Comparison of ENCODE assay signal across 8 mouse cellular contexts in the genomic region with DNA sequence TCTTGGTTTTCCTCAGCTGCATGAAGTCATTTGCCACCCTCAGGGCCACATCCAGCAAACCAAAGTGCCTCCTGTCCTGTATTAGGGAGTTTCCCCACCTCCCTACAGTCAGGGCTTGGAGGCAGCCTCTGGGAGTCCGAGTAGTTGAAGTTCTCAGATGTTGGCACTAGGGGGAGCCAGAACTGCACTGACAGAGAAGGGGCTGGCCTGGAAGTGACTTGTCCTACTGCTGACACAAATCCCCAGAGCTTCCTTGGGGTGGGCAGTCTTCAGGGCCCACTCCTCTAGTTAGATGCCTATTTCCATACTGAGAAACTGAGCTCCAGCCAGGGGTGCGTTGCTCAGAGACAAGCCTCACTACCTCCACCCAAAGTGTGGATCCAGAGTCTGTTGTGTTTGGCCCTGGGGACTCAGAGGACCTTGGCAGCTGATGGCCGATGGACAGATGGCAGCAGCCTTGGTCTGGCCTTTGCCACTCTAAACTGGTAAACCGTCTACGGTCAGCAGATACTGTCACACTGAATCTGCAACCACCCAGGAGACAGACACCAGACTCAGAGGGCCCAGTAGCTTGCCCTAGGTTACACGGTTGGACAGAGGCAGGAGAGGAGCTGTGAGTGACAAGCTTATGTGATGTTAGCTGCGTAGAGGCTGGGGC. TPM values are rescaled to one million over a fixed set of nuclear protein-coding genes. Genes with fewer than 3 reads are reported as not detected.
DNase-seq lines count a peak whose midpoint lies in the region; ATAC-seq and TF ChIP-seq lines count a peak whose summit lies in the region.

No protein-coding gene starts in this region.

- no peaks in the 10 kb centered on the region for H3K79me2 ChIP-seq in liver, adult 2 months (ENCODE audit: control insufficient read depth, insufficient read depth, low read length)

- H3K9ac ChIP-seq in embryonic facial prominence, embryonic 11.5 days (replicated peaks; ENCODE audit: low read length) = no peak overlapping the region
- no peak overlapping the region for H3K9ac ChIP-seq in heart, embryonic 11.5 days (ENCODE audit: low read depth, low read length)
- H3K9ac ChIP-seq in kidney, embryonic 14.5 days (ENCODE audit: low read depth, low read length) = no peak overlapping the region
- no peak overlapping the region for H3K9ac ChIP-seq in liver, adult 2 months (ENCODE audit: low read depth, low read length)

- no peak for TF ChIP-seq POLR2A in liver, adult 2 months (IDR thresholded peaks at IDR 0.05; ENCODE audit: extremely low read depth, insufficient read depth, low read length)
- no peak for TF ChIP-seq POLR2A in testis, adult 2 months (IDR thresholded peaks at IDR 0.05; ENCODE audit: control insufficient read depth, low read depth, low read length)

- H3K4me1 ChIP-seq in embryonic facial prominence, embryonic 11.5 days (ENCODE audit: control insufficient read depth, insufficient read depth, low read length) = peaks cover 5% of the 10 kb centered on the region; the same call in 1 of the 2 replicates
- H3K4me1 ChIP-seq in heart, embryonic 11.5 days (ENCODE audit: control insufficient read depth, insufficient read depth, low read length) = peaks cover 35% of the 10 kb centered on the region
- H3K4me1 ChIP-seq in kidney, embryonic 14.5 days (ENCODE audit: control insufficient read depth, insufficient read depth, low read length) = peaks cover 25% of the 10 kb centered on the region
- no peaks in the 10 kb centered on the region; the same call in 1 of the 2 replicates for H3K4me1 ChIP-seq in liver, adult 2 months (ENCODE audit: control insufficient read depth, insufficient read depth, low read length)
- peaks cover 13% of the 10 kb centered on the region for H3K4me1 ChIP-seq in testis, adult 2 months (ENCODE audit: control insufficient read depth, insufficient read depth, low read length)

- no peaks in the 10 kb centered on the region for H3K9me3 ChIP-seq in embryonic facial prominence, embryonic 11.5 days (replicated peaks; ENCODE audit: control insufficient read depth, low read length)
- no peaks in the 10 kb centered on the region for H3K9me3 ChIP-seq in heart, embryonic 11.5 days (replicated peaks; ENCODE audit: control insufficient read depth, low read length)
- no peaks in the 10 kb centered on the region for H3K9me3 ChIP-seq in kidney, embryonic 14.5 days (ENCODE audit: control insufficient read depth, low read length)

- no peak overlapping the region for H3K4me3 ChIP-seq in embryonic facial prominence, embryonic 11.5 days (ENCODE audit: low read depth, low read length)
- no peak overlapping the region for H3K4me3 ChIP-seq in heart, embryonic 11.5 days (ENCODE audit: low read depth, low read length)
- H3K4me3 ChIP-seq in kidney, embryonic 14.5 days (ENCODE audit: low read length) = no peak overlapping the region
- no peak overlapping the region for H3K4me3 ChIP-seq in liver, adult 2 months (ENCODE audit: insufficient read depth, low read depth, low read length)
- H3K4me3 ChIP-seq in testis, adult 2 months (ENCODE audit: control insufficient read depth, low read depth, low read length) = no peak overlapping the region

- DNase-seq in CD8-positive naive resting alpha-beta T cell, adult 2 months (ENCODE audit: low read depth in 2 of 2, low spot score in 2 of 2) = peak; percentile 74 to 84
- DNase-seq in adrenal gland, postnatal 25 days = peak; percentile 73
- DNase-seq in embryonic facial prominence, embryonic 11.5 days (ENCODE audit: low spot score) = peak; percentile 86
- DNase-seq in liver, adult 2 months (ENCODE audit: extremely low read depth, low read depth, low spot score) = peak; percentile 55
- peak; percentile 88 for DNase-seq in naive thymus-derived CD4-positive, alpha-beta T cell, adult 2 months (ENCODE audit: low read depth)

- H3K27me3 ChIP-seq in embryonic facial prominence, embryonic 11.5 days (ENCODE audit: control insufficient read depth, insufficient read depth, low read length) = no peaks in the 10 kb centered on the region
- H3K27me3 ChIP-seq in heart, embryonic 11.5 days (ENCODE audit: control insufficient read depth, insufficient read depth, low read length) = no peaks in the 10 kb centered on the region
- no peaks in the 10 kb centered on the region for H3K27me3 ChIP-seq in kidney, embryonic 14.5 days (ENCODE audit: control insufficient read depth, insufficient read depth, low read length)
- no peaks in the 10 kb centered on the region for H3K27me3 ChIP-seq in liver, adult 2 months (ENCODE audit: control insufficient read depth, insufficient read depth, low read length)
- H3K27me3 ChIP-seq in testis, adult 2 months (ENCODE audit: control insufficient read depth, insufficient read depth, low read length) = no peaks in the 10 kb centered on the region

- no peak overlapping the region for H3K4me2 ChIP-seq in embryonic facial prominence, embryonic 11.5 days (ENCODE audit: low read depth, low read length)
- H3K4me2 ChIP-seq in heart, embryonic 11.5 days = no peak overlapping the region
- no peak overlapping the region for H3K4me2 ChIP-seq in kidney, embryonic 14.5 days (replicated peaks; ENCODE audit: low read depth, low read length)

- H3K27ac ChIP-seq in embryonic facial prominence, embryonic 11.5 days (replicated peaks; ENCODE audit: low read depth, low read length) = no peak overlapping the region
- H3K27ac ChIP-seq in heart, embryonic 11.5 days (ENCODE audit: low read depth, low read length) = peak overlapping the region; percentile 32
- no peak overlapping the region for H3K27ac ChIP-seq in kidney, embryonic 14.5 days (ENCODE audit: low read depth, low read length)
- H3K27ac ChIP-seq in liver, adult 2 months (replicated peaks; ENCODE audit: insufficient read depth, low read depth, low read length) = no peak overlapping the region
- H3K27ac ChIP-seq in testis, adult 2 months (ENCODE audit: control insufficient read depth, insufficient read depth, low read depth, low read length) = no peak overlapping the region

- 54% methylated on average over 7 of the region's 7 CpGs for WGBS in embryonic facial prominence, embryonic 11.5 days
- 42% methylated on average over 7 of the region's 7 CpGs for WGBS in heart, embryonic 11.5 days (ENCODE audit: insufficient replicate concordance)
- 51% methylated on average over 7 of the region's 7 CpGs for WGBS in kidney, embryonic 14.5 days
- 34% methylated on average over 7 of the region's 7 CpGs for WGBS in liver, adult 2 months

- TF ChIP-seq CTCF in liver, adult 2 months (IDR thresholded peaks at IDR 0.05; ENCODE audit: low read depth, low read length) = peak; percentile 92
- peak; percentile 85; the same call in 1 of the 2 replicates for TF ChIP-seq CTCF in testis, adult 2 months (IDR thresholded peaks at IDR 0.05; ENCODE audit: control insufficient read depth, insufficient read depth, insufficient replicate concordance, low read depth, low read length)

- no peaks in the 10 kb centered on the region for H3K36me3 ChIP-seq in embryonic facial prominence, embryonic 11.5 days (replicated peaks; ENCODE audit: control insufficient read depth, insufficient read depth, low read depth, low read length)
- H3K36me3 ChIP-seq in heart, embryonic 11.5 days (ENCODE audit: control insufficient read depth, insufficient read depth, low read length) = 0 out of 2 replicates have a peak, but pooled peaks cover 4% of the 10 kb centered on the region
- no peaks in the 10 kb centered on the region for H3K36me3 ChIP-seq in kidney, embryonic 14.5 days (ENCODE audit: control insufficient read depth, insufficient read depth, low read length)
- H3K36me3 ChIP-seq in liver, adult 2 months (ENCODE audit: control insufficient read depth, insufficient read depth, low read length) = no peaks in the 10 kb centered on the region
- H3K36me3 ChIP-seq in testis, adult 2 months (ENCODE audit: control insufficient read depth, insufficient read depth, low read length) = no peaks in the 10 kb centered on the region

- no peak for ATAC-seq in embryonic facial prominence, embryonic 11.5 days (replicated peaks; ENCODE audit: insufficient number of reproducible peaks, low FRiP score, low TSS enrichment, low read depth)
- ATAC-seq in heart, embryonic 11.5 days (replicated peaks; ENCODE audit: insufficient number of reproducible peaks, low FRiP score, low TSS enrichment) = 0 out of 2 replicates have a peak, but pooled peaks have one; percentile 18
- ATAC-seq in kidney, embryonic 14.5 days (ENCODE audit: low FRiP score, low TSS enrichment) = peak; percentile 61

RNA-seq across cellular contexts. Expression of a gene that starts 10.3 kb away (rescaled TPM):
- total RNA-seq in adrenal gland, postnatal 25 days (2021) = 43.4 and 61.9 TPM in 2 replicates
- polyA plus RNA-seq in embryonic facial prominence, embryonic 11.5 days (2014; fragmentation: Nextera tagmentation; extraction: Ambion mirVana) = 13.7 and 16.6 TPM in 2 replicates
- 212 and 221 TPM in 2 replicates for polyA plus RNA-seq in heart, embryonic 11.5 days (2014; fragmentation: Nextera tagmentation; extraction: Ambion mirVana)
- polyA plus RNA-seq in kidney, embryonic 14.5 days (2014; fragmentation: Nextera tagmentation; extraction: Ambion mirVana) = 22.1 and 25.5 TPM in 2 replicates
- 0.47 and 1.4 TPM in 2 replicates for total RNA-seq in liver, adult 2 months (2014; rRNA removed)
- polyA plus RNA-seq in liver, adult 2 months (2012; rRNA removed) = 0.26 and 0.34 TPM in 2 replicates
- polyA plus RNA-seq in testis, adult 2 months (2012; rRNA removed) = 172 and 177 TPM in 2 replicates

RNA-seq across cellular contexts. Expression of a gene that starts 14.5 kb away (rescaled TPM):
- 105 and 106 TPM in 2 replicates for total RNA-seq in adrenal gland, postnatal 25 days (2021)
- polyA plus RNA-seq in embryonic facial prominence, embryonic 11.5 days (2014; fragmentation: Nextera tagmentation; extraction: Ambion mirVana) = 19.2 and 22.6 TPM in 2 replicates
- polyA plus RNA-seq in heart, embryonic 11.5 days (2014; fragmentation: Nextera tagmentation; extraction: Ambion mirVana) = 113 and 127 TPM in 2 replicates
- polyA plus RNA-seq in kidney, embryonic 14.5 days (2014; fragmentation: Nextera tagmentation; extraction: Ambion mirVana) = 34.1 and 55.9 TPM in 2 replicates
- total RNA-seq in liver, adult 2 months (2014; rRNA removed) = 14.2 and 25.9 TPM in 2 replicates
- 55.0 and 70.8 TPM in 2 replicates for polyA plus RNA-seq in liver, adult 2 months (2012; rRNA removed)
- 6.5 and 7.9 TPM in 2 replicates for polyA plus RNA-seq in testis, adult 2 months (2012; rRNA removed)

RNA-seq across cellular contexts. Expression of a gene that starts 32.4 kb away (rescaled TPM):
- total RNA-seq in adrenal gland, postnatal 25 days (2021) = 48.4 and 56.0 TPM in 2 replicates
- polyA plus RNA-seq in embryonic facial prominence, embryonic 11.5 days (2014; fragmentation: Nextera tagmentation; extraction: Ambion mirVana) = 6.3 and 6.8 TPM in 2 replicates
- polyA plus RNA-seq in heart, embryonic 11.5 days (2014; fragmentation: Nextera tagmentation; extraction: Ambion mirVana) = 8.3 and 9.3 TPM in 2 replicates
- polyA plus RNA-seq in kidney, embryonic 14.5 days (2014; fragmentation: Nextera tagmentation; extraction: Ambion mirVana) = 7.0 and 8.7 TPM in 2 replicates
- 38.0 and 45.6 TPM in 2 replicates for total RNA-seq in liver, adult 2 months (2014; rRNA removed)
- polyA plus RNA-seq in liver, adult 2 months (2012; rRNA removed) = 90.0 and 134 TPM in 2 replicates
- 17.6 and 24.7 TPM in 2 replicates for polyA plus RNA-seq in testis, adult 2 months (2012; rRNA removed)

RNA-seq across cellular contexts. Expression of a gene that starts 45.0 kb away (rescaled TPM):
- 8.8 and 9.4 TPM in 2 replicates for total RNA-seq in adrenal gland, postnatal 25 days (2021)
- polyA plus RNA-seq in embryonic facial prominence, embryonic 11.5 days (2014; fragmentation: Nextera tagmentation; extraction: Ambion mirVana) = 20.3 and 22.8 TPM in 2 replicates
- 32.9 and 40.9 TPM in 2 replicates for polyA plus RNA-seq in heart, embryonic 11.5 days (2014; fragmentation: Nextera tagmentation; extraction: Ambion mirVana)
- 15.6 and 20.0 TPM in 2 replicates for polyA plus RNA-seq in kidney, embryonic 14.5 days (2014; fragmentation: Nextera tagmentation; extraction: Ambion mirVana)
- 0.74 and 1.2 TPM in 2 replicates for total RNA-seq in liver, adult 2 months (2014; rRNA removed)
- polyA plus RNA-seq in liver, adult 2 months (2012; rRNA removed) = 2.2 and 2.5 TPM in 2 replicates
- 1.4 and 1.6 TPM in 2 replicates for polyA plus RNA-seq in testis, adult 2 months (2012; rRNA removed)

RNA-seq across cellular contexts. Expression of a gene that starts 56.4 kb away (rescaled TPM):
- not detected in 2 replicates for total RNA-seq in adrenal gland, postnatal 25 days (2021)
- 0.32 and 0.36 TPM in 2 replicates for polyA plus RNA-seq in embryonic facial prominence, embryonic 11.5 days (2014; fragmentation: Nextera tagmentation; extraction: Ambion mirVana)
- polyA plus RNA-seq in heart, embryonic 11.5 days (2014; fragmentation: Nextera tagmentation; extraction: Ambion mirVana) = 0.17 TPM in 1 of 2 replicates, not detected in the other
- polyA plus RNA-seq in kidney, embryonic 14.5 days (2014; fragmentation: Nextera tagmentation; extraction: Ambion mirVana) = 0.14 TPM in 1 of 2 replicates, not detected in the other
- not detected in 2 replicates for total RNA-seq in liver, adult 2 months (2014; rRNA removed)
- not detected in 2 replicates for polyA plus RNA-seq in liver, adult 2 months (2012; rRNA removed)
- 2.2 and 2.3 TPM in 2 replicates for polyA plus RNA-seq in testis, adult 2 months (2012; rRNA removed)

Comparison
In these comparisons a context has a peak if more than half of its experiments do, and no peak if none do; other contexts are left out.
1. RNA of a gene that starts 10.3 kb away (polyA plus RNA-seq): 212 to 221 TPM in heart, embryonic 11.5 days, 172 to 177 TPM in testis, adult 2 months, 22.1 to 25.5 TPM in kidney, embryonic 14.5 days and 13.7 to 16.6 TPM in embryonic facial prominence, embryonic 11.5 days; 0.26 to 0.34 TPM in liver, adult 2 months; every median in the first group is over 10 times any median in the second.
2. Peak in every context shown above with its lines, with median percentiles within 50 percentile points of each other: DNase-seq.